Mouse (Mus musculus) heart, adult 8-10 months (tissue): Measurements from ENCODE around the gene Elmsan1. TPM values are rescaled to one million over a fixed set of nuclear protein-coding genes. Genes with fewer than 3 reads are reported as not detected.

Experiments
- DNase-seq: peaks from one replicate; pipeline ENCODE4 v3.0.0; 2022; ENCODE audit warnings: low spot score
- total RNA-seq, 4 experiments: library from RNA; stranded (reverse); gene quantifications; 2 replicates each; pipeline ENCODE4 v1.2.4; 2022

Gene Elmsan1
- total RNA-seq, 4 experiments from 2014 or later: 13.1 to 17.5 (median 14.5) TPM

- DNase-seq: peak; percentile 45
Observed at GRCm38 (mm10) chr12:84100604-84101492, 117.8 kb downstream of the Elmsan1 start, which contains the start of gene Acot6. Gene Acot6, plus strand, starts transcription at chr12:84100654.

DNA sequence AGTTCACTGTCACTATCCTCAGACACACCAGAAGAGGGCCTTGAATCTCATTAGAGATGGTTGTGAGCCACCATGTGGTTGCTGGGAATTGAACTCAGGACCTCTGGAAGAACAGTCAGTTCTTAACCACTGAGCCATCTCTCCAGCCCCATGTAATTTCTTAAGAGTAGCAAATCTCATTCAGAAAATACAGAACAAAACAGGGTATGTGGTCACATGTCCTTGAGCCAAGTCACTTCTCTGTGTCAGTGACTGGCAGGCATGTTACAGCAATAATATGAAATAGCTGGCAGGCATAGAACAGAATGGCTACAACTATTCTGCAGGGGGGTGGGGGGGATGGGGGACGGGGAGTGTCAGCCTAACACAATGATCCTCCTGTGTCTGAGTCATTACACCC lies 118.6 kb downstream of the Elmsan1 start:
- DNase-seq: no peak

- no peak for DNase-seq
Observed at GRCm38 (mm10) chr12:84099605-84100004, 119.1 kb downstream of the Elmsan1 start.

Other genes with a start within 250 kb of the Elmsan1 start
- gene Heatr4, start 234.0 kb downstream of the Elmsan1 start, total RNA-seq: not detected
- gene Acot2, start 231.0 kb downstream of the Elmsan1 start, total RNA-seq: 100 to 1,000 TPM; 102 to 134 (median 110) TPM
- gene Acot1, start 209.4 kb downstream of the Elmsan1 start, total RNA-seq: 10 to 100 TPM; 29.0 to 59.1 (median 44.3) TPM
- 1 to 10 TPM in 3 of 4 experiments, under 1 TPM in 1; 0.73 to 1.5 (median 1.3) TPM for gene Acot4, start 180.5 kb downstream of the Elmsan1 start, total RNA-seq
- under 1 TPM in 1 of 4 experiments, not detected in 3; 0.81 TPM for gene Gm49366, start 179.9 kb downstream of the Elmsan1 start, total RNA-seq
- 1 to 10 TPM in 1 of 4 experiments, under 1 TPM in 3; 0.38 to 1.4 (median 0.95) TPM for gene Acot3, start 166.7 kb downstream of the Elmsan1 start, total RNA-seq
- not detected for gene Acot5, start 149.6 kb downstream of the Elmsan1 start, total RNA-seq
- gene Acot6, start 118.2 kb downstream of the Elmsan1 start, total RNA-seq: 1 to 10 TPM; 1.9 to 2.8 (median 2.4) TPM
- 1 to 10 TPM; 6.2 to 7.8 (median 7.0) TPM for gene Dnal1, start 104.5 kb downstream of the Elmsan1 start, total RNA-seq
- under 1 TPM in 2 of 4 experiments, not detected in 2; 0.11 TPM for gene Pnma1, start 70.4 kb downstream of the Elmsan1 start, total RNA-seq
- gene Ptgr2, start 66.4 kb upstream of the Elmsan1 start, total RNA-seq: 100 to 1,000 TPM; 216 to 264 (median 243) TPM
- 10 to 100 TPM; 18.9 to 20.2 (median 19.5) TPM for gene Zfp410, start 98.0 kb upstream of the Elmsan1 start, total RNA-seq
- gene Coq6, start 142.8 kb upstream of the Elmsan1 start, total RNA-seq: 100 to 1,000 TPM in 2 of 4 experiments, 10 to 100 TPM in 2; 99.6 to 103 (median 101) TPM
- 10 to 100 TPM in 3 of 4 experiments, 1 to 10 TPM in 1; 9.8 to 13.2 (median 11.0) TPM for gene Fam161b, start 143.0 kb upstream of the Elmsan1 start, total RNA-seq
- 100 to 1,000 TPM in 1 of 4 experiments, 10 to 100 TPM in 3; 69.5 to 108 (median 85.9) TPM for gene Entpd5, start 190.1 kb upstream of the Elmsan1 start, total RNA-seq
- 1 to 10 TPM in 3 of 4 experiments, under 1 TPM in 1; 0.92 to 2.3 (median 1.4) TPM for gene Bbof1, start 190.2 kb upstream of the Elmsan1 start, total RNA-seq
- 10 to 100 TPM in 2 of 4 experiments, 1 to 10 TPM in 2; 9.4 to 12.7 (median 11.1) TPM for gene Rnf113a2, start 198.3 kb upstream of the Elmsan1 start, total RNA-seq
- 100 to 1,000 TPM; 220 to 268 (median 246) TPM for gene Aldh6a1, start 232.1 kb upstream of the Elmsan1 start, total RNA-seq
- gene Lin52, start 232.5 kb upstream of the Elmsan1 start, total RNA-seq: 10 to 100 TPM; 11.2 to 13.4 (median 12.9) TPM